Mouse (Mus musculus) heart, adult 2 months (tissue): ENCODE results near the gene Tyk2. TPM values are rescaled to one million over a fixed set of nuclear protein-coding genes. Genes with fewer than 3 reads are reported as not detected.

Experiments
- DNase-seq, 2 experiments: peaks; one replicate each; pipeline ENCODE4 v3.0.0; 2021
- H3K27ac ChIP-seq: fragments of 200-600 bp; 2 replicates; pipeline ENCODE4 v1.8.1; 2022
- H3K27me3 ChIP-seq: fragments of 200-500 bp; 2 replicates; pipeline ENCODE4 v1.6.1; 2012; ENCODE audit warnings: mild to moderate bottlenecking, low read length, inconsistent platforms, mixed read lengths; ENCODE audit not compliant: control insufficient read depth, insufficient read depth
- H3K36me3 ChIP-seq: fragments of 200-500 bp; 2 replicates; pipeline ENCODE4 v1.6.1; 2012; ENCODE audit warnings: low read length, inconsistent platforms; ENCODE audit not compliant: control insufficient read depth, insufficient read depth
- H3K4me1 ChIP-seq: fragments of 200-500 bp; 2 replicates; pipeline ENCODE4 v1.6.1; 2011; ENCODE audit warnings: low read length; ENCODE audit not compliant: control insufficient read depth, insufficient read depth
- H3K4me3 ChIP-seq: fragments of 200-600 bp; 2 replicates; pipeline ENCODE4 v1.8.1; 2022
- H3K79me2 ChIP-seq: fragments of 200-500 bp; replicated peaks from 2 replicates; pipeline ENCODE4 v1.6.1; 2012; ENCODE audit warnings: mild to moderate bottlenecking, inconsistent platforms, low read length, moderate library complexity, mixed read lengths; ENCODE audit not compliant: control insufficient read depth, insufficient read depth
- H3K9ac ChIP-seq: fragments of 200-500 bp; 2 replicates; pipeline ENCODE4 v1.6.1; 2012; ENCODE audit warnings: low read depth, mild to moderate bottlenecking, control low read depth, inconsistent platforms, low read length, mixed read lengths
- CTCF ChIP-seq: fragments of 200-600 bp; IDR thresholded peaks from 2 replicates; pipeline ENCODE4 v1.8.1; 2022; ENCODE audit warnings: antibody characterized with exemption, mild to moderate bottlenecking, moderate library complexity
- EP300 ChIP-seq: fragments of 200-500 bp; IDR thresholded peaks from 2 replicates; pipeline ENCODE4 v1.6.1; 2011; ENCODE audit warnings: low read depth, low read length, control low read depth; ENCODE audit not compliant: insufficient read depth
- POLR2A ChIP-seq: fragments of 200-500 bp; IDR thresholded peaks from 2 replicates; pipeline ENCODE4 v1.6.1; 2011; ENCODE audit warnings: mild to moderate bottlenecking, low read depth, low read length, control low read depth; ENCODE audit not compliant: insufficient read depth
- WGBS: fragments of 180-500 bp; shearing (Covaris S2); methylation state at CpG from one replicate; pipeline ENCODE4 v1.1.7; 2018; 5-methylcytosine and 5-hydroxymethylcytosine counted together
- intact Hi-C: fragments of 180-260 bp; cut with DNase I; formaldehyde crosslinking; loops from one replicate; pipeline ENCODE4 v1.15.1; 2025
- polyA plus RNA-seq: library from polyadenylated mRNA; depleted of rRNA; stranded (reverse); fragments of >200 nt; gene quantifications from 2 replicates; pipeline ENCODE4 v1.2.3, GENCODE M21; 2012
- total RNA-seq, 2 experiments: library from RNA; stranded (reverse); gene quantifications; 2 replicates each; pipeline ENCODE4 v1.2.3; 2021

Gene Tyk2
- total and polyA plus RNA-seq, 3 experiments, result 7.3 to 13.5 (median 8.1) TPM

DNA sequence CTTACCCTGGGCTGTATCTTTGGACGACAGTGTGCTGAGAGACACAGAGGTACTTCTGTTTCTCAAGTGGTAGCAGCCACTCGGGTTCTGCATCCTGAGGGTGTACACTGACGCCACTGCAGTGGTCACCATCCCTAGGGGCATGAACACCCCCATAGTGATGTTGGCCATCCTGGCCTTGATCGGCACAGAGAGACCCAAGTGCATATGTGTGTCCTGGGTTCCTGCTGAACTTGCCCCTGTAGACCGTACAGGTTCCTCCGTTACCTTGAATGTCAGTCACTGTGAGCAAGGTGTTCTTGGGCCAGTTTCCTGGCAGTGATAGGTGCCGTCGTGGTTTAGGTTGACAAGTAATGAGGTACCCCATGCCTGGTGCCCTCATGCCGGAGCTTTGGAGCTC is 37.6 kb downstream of the Tyk2 start:
- Histone ChIP-seq H3K79me2 (peaks cover 3% of the 10 kb centered on the region; the same call in 1 of the 2 replicates), H3K9ac (no peak overlapping the region), H3K27ac (no peak overlapping the region), H3K36me3 (no peaks in the 10 kb centered on the region), H3K27me3 (no peaks in the 10 kb centered on the region), H3K4me3 (no peak overlapping the region), H3K4me1 (peaks cover 9% of the 10 kb centered on the region)
- intact Hi-C loops, result loop anchor here (2.0 to 5.0 kb wide), 2 partner anchors 39 to 61 kb away; partner anchors contain the start of gene Icam5
- WGBS, result 93% methylated on average over 9 of the region's 9 CpGs
- DNase-seq, result no peak
- TF ChIP-seq POLR2A, result no peak
- TF ChIP-seq EP300, result no peak
- no peak for TF ChIP-seq CTCF

GRCm38 (mm10) chr9:21091707-21092320 is 39.2 kb downstream of the Tyk2 start, which contains the start of the genes Gm38431 and Raver1:
Gene Gm38431, minus strand, starts transcription at chr9:21091997.
Gene Raver1, minus strand, starts transcription at chr9:21092008.
- peaks cover 7% of the 10 kb centered on the region for H3K4me1 ChIP-seq
- peak within 1 kb of the TSS; percentile 81 for H3K9ac ChIP-seq
- H3K79me2 ChIP-seq, result peaks cover 5% of the 10 kb centered on the region; the same call in 1 of the 2 replicates
- WGBS, result under 1% methylated on average over 54 of the region's 54 CpGs
- H3K27ac ChIP-seq, result peak within 1 kb of the TSS; percentile 94
- peak; percentile 96 to 98 for DNase-seq
- no peaks in the 10 kb centered on the region for H3K36me3 ChIP-seq
- intact Hi-C loops, result loop anchor here (2.0 to 5.0 kb wide), 2 partner anchors 41 to 60 kb away; partner anchors contain the start of gene Icam5
- peak within 1 kb of the TSS; percentile 62 for H3K4me3 ChIP-seq
- no peak for TF ChIP-seq CTCF
- TF ChIP-seq EP300, result no peak
- TF ChIP-seq POLR2A, result peak; percentile 88
- no peaks in the 10 kb centered on the region for H3K27me3 ChIP-seq

- H3K27me3 ChIP-seq, result no peaks in the 10 kb centered on the region
- intact Hi-C loops, result loop anchor here (5.0 kb wide), 1 partner anchor 59 kb away; the partner anchor contains the start of gene Icam5
Observed at GRCm38 (mm10) chr9:21090972-21091706, 39.9 kb downstream of the Tyk2 start.

DNA sequence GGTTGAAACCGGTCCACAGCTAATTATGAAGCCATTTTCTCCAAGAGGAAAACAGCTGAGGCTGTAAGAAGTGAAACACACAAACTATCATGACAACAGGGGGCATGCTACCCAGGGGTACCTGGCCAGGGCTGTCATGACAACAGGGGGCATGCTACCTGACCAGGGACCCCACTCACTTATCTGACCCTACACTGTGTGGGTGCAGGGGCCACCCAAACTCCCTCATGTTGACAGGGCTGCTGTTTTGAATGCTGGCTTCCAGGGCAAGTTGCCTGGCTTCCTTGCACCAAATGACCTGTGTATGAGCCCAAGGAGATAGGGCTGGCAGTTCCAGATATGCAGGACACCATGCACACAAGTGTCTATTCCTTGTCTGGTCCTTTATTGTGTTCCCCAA is 40.5 kb downstream of the Tyk2 start:
- no peak overlapping the region for H3K9ac ChIP-seq
- WGBS, result 84% methylated on average over 1 of the region's 1 CpGs
- H3K27ac ChIP-seq, result no peak overlapping the region
- H3K79me2 ChIP-seq, result peaks cover 5% of the 10 kb centered on the region; the same call in 1 of the 2 replicates
- no peaks in the 10 kb centered on the region for H3K27me3 ChIP-seq
- H3K4me1 ChIP-seq, result peaks cover 7% of the 10 kb centered on the region
- no peaks in the 10 kb centered on the region; the same call in 1 of the 2 replicates for H3K36me3 ChIP-seq
- intact Hi-C loops, result loop anchor here (5.0 kb wide), 1 partner anchor 58 kb away; the partner anchor contains the start of gene Icam5
- no peak for DNase-seq
- TF ChIP-seq POLR2A, result no peak
- TF ChIP-seq EP300, result no peak
- no peak for TF ChIP-seq CTCF
- H3K4me3 ChIP-seq, result peak overlapping the region; percentile 62; the same call in 1 of the 2 replicates

More at GRCm38 (mm10) chr9:21090972-21091706, 39.9 kb downstream of the Tyk2 start:
- Histone ChIP-seq H3K9ac (peak overlapping the region; percentile 81), H3K27ac (peak overlapping the region; percentile 94), H3K36me3 (no peaks in the 10 kb centered on the region), H3K4me1 (peaks cover 7% of the 10 kb centered on the region), H3K4me3 (peak overlapping the region; percentile 62), H3K79me2 (peaks cover 5% of the 10 kb centered on the region; the same call in 1 of the 2 replicates)
- WGBS, result 2% methylated on average over 24 of the region's 24 CpGs
- DNase-seq, result no peak
- TF ChIP-seq POLR2A (no peak), CTCF (no peak), EP300 (no peak)

DNA sequence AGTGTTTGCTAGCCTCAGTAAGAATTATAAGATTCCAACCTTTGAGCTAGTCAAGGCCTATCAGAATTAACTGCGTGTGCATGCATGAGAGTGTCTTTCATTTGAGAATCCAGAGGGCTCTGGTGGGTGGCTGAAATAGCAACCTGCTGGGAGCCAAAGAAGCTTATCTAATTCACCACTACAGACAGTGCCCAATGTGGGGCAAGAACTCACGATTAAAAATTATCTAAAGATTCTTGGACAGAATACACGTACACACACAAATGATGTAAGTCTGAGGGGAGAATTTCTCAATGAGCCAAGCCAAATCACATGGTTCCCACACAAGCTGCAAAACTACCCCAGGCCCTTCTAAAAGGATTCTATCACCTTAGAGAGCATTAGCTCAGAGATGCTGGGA is 47.7 kb downstream of the Tyk2 start:
- TF ChIP-seq CTCF (no peak), EP300 (no peak), POLR2A (no peak)
- Histone ChIP-seq H3K27ac (no peak overlapping the region), H3K27me3 (no peaks in the 10 kb centered on the region), H3K36me3 (peaks cover 3% of the 10 kb centered on the region), H3K9ac (no peak overlapping the region), H3K4me1 (no peaks in the 10 kb centered on the region), H3K4me3 (no peak overlapping the region), H3K79me2 (0 out of 2 replicates have a peak, but pooled peaks cover 3% of the 10 kb centered on the region)
- 50% methylated on average over 3 of the region's 3 CpGs for WGBS
- DNase-seq, result no peak
- intact Hi-C loops, result no loop called here
